Mouse (Mus musculus): ENCODE measurements at regions not wholly inside any gene's neighbourhood (a gene's known extent, or its start where the extent isn't known, plus 50 kb on each side); places are given as distances from the start of the nearest gene placed in this dataset.
A peak's percentile ranks its signal among the peaks of the same experiment; 100 is the strongest.

GRCm38 (mm10) chr6:89013690-89014061 is 111.6 kb downstream of the Tpra1 start:
- WGBS: 67% methylated on average over 8 of the region's 8 CpGs

GRCm38 (mm10) chr6:89024101-89024650 is 122.1 kb downstream of the Tpra1 start:
- Histone ChIP-seq H3K4me3 (ENCODE audit: low read depth, low read length) (no peak overlapping the region), H3K9ac (ENCODE audit: low read length) (no peak overlapping the region), H3K36me3 (ENCODE audit: control insufficient read depth, insufficient read depth, low read length) (no peaks in the 10 kb centered on the region), H3K9me3 (ENCODE audit: control insufficient read depth, low read length) (no peaks in the 10 kb centered on the region), H3K4me2 (ENCODE audit: low read length) (no peak overlapping the region), H3K27ac (ENCODE audit: low read depth) (no peak overlapping the region), H3K4me1 (replicated peaks; ENCODE audit: control insufficient read depth, insufficient read depth, low read length) (no peaks in the 10 kb centered on the region), H3K27me3 (replicated peaks; ENCODE audit: control insufficient read depth, insufficient read depth, low read length) (no peaks in the 10 kb centered on the region)
- ATAC-seq (replicated peaks; ENCODE audit: low FRiP score, low TSS enrichment, low read depth) (no peak), DNase-seq (ENCODE audit: low spot score) (no peak)
- 37% methylated on average over 11 of the region's 11 CpGs for WGBS

More at GRCm38 (mm10) chr6:89013690-89014061, 111.6 kb downstream of the Tpra1 start:
- ATAC-seq (replicated peaks; ENCODE audit: low FRiP score, low TSS enrichment, low read depth) (no peak), DNase-seq (ENCODE audit: low spot score) (no peak)
- no peaks in the 10 kb centered on the region for H3K9me3 ChIP-seq (ENCODE audit: control insufficient read depth, low read length)
- H3K27ac ChIP-seq (ENCODE audit: low read depth): no peak overlapping the region
- H3K9ac ChIP-seq (ENCODE audit: low read length): no peak overlapping the region
- no peaks in the 10 kb centered on the region for H3K27me3 ChIP-seq (replicated peaks; ENCODE audit: control insufficient read depth, insufficient read depth, low read length)
- H3K4me1 ChIP-seq (replicated peaks; ENCODE audit: control insufficient read depth, insufficient read depth, low read length): peaks cover under 1% of the 10 kb centered on the region; the same call in 1 of the 2 replicates
- no peaks in the 10 kb centered on the region for H3K36me3 ChIP-seq (ENCODE audit: control insufficient read depth, insufficient read depth, low read length)
- H3K4me3 ChIP-seq (ENCODE audit: low read depth, low read length): no peak overlapping the region
- no peak overlapping the region for H3K4me2 ChIP-seq (ENCODE audit: low read length)

- Histone ChIP-seq H3K4me1 (replicated peaks; ENCODE audit: control insufficient read depth, insufficient read depth, low read length) (no peaks in the 10 kb centered on the region; the same call in 1 of the 2 replicates), H3K9ac (ENCODE audit: low read length) (no peak overlapping the region), H3K36me3 (ENCODE audit: control insufficient read depth, insufficient read depth, low read length) (no peaks in the 10 kb centered on the region), H3K4me3 (ENCODE audit: low read depth, low read length) (no peak overlapping the region), H3K9me3 (ENCODE audit: control insufficient read depth, low read length) (no peaks in the 10 kb centered on the region), H3K4me2 (ENCODE audit: low read length) (no peak overlapping the region), H3K27me3 (replicated peaks; ENCODE audit: control insufficient read depth, insufficient read depth, low read length) (no peaks in the 10 kb centered on the region), H3K27ac (ENCODE audit: low read depth) (no peak overlapping the region)
- no peak for DNase-seq (ENCODE audit: low spot score)
- 43% methylated on average over 5 of the region's 5 CpGs for WGBS
- ATAC-seq (replicated peaks; ENCODE audit: low FRiP score, low TSS enrichment, low read depth): no peak
These were observed 131.6 kb downstream of the Tpra1 start for GRCm38 (mm10) chr6:89033433-89034298.

- no peak for ATAC-seq (replicated peaks; ENCODE audit: low FRiP score, low TSS enrichment, low read depth)
- H3K27me3 ChIP-seq (replicated peaks; ENCODE audit: control insufficient read depth, insufficient read depth, low read length): no peaks in the 10 kb centered on the region
These were observed 132.4 kb downstream of the Tpra1 start for GRCm38 (mm10) chr6:89034455-89034854.

GRCm38 (mm10) chr6:89035061-89035835 is 133.2 kb downstream of the Tpra1 start:
- no peaks in the 10 kb centered on the region for H3K27me3 ChIP-seq (replicated peaks; ENCODE audit: control insufficient read depth, insufficient read depth, low read length)
- whole genome bisulfite sequencing: 51% methylated on average over 13 of the region's 13 CpGs
- ATAC-seq (replicated peaks; ENCODE audit: low FRiP score, low TSS enrichment, low read depth): 0 out of 2 replicates have a peak, but pooled peaks have one; percentile 27
- DNase-seq (ENCODE audit: low spot score): no peak
- H3K4me2 ChIP-seq (ENCODE audit: low read length): no peak overlapping the region
- no peak overlapping the region for H3K4me3 ChIP-seq (ENCODE audit: low read depth, low read length)
- H3K4me1 ChIP-seq (replicated peaks; ENCODE audit: control insufficient read depth, insufficient read depth, low read length): no peaks in the 10 kb centered on the region; the same call in 1 of the 2 replicates
- H3K9me3 ChIP-seq (ENCODE audit: control insufficient read depth, low read length): no peaks in the 10 kb centered on the region
- H3K36me3 ChIP-seq (ENCODE audit: control insufficient read depth, insufficient read depth, low read length): no peaks in the 10 kb centered on the region
- no peak overlapping the region for H3K27ac ChIP-seq (ENCODE audit: low read depth)
- H3K9ac ChIP-seq (ENCODE audit: low read length): no peak overlapping the region

More at GRCm38 (mm10) chr6:89034455-89034854, 132.4 kb downstream of the Tpra1 start:
- WGBS: 39% methylated on average over 3 of the region's 3 CpGs
- no peak for DNase-seq (ENCODE audit: low spot score)
- Histone ChIP-seq H3K4me2 (ENCODE audit: low read length) (no peak overlapping the region), H3K9ac (ENCODE audit: low read length) (no peak overlapping the region), H3K27ac (ENCODE audit: low read depth) (no peak overlapping the region), H3K4me1 (replicated peaks; ENCODE audit: control insufficient read depth, insufficient read depth, low read length) (no peaks in the 10 kb centered on the region; the same call in 1 of the 2 replicates), H3K36me3 (ENCODE audit: control insufficient read depth, insufficient read depth, low read length) (no peaks in the 10 kb centered on the region), H3K4me3 (ENCODE audit: low read depth, low read length) (no peak overlapping the region), H3K9me3 (ENCODE audit: control insufficient read depth, low read length) (no peaks in the 10 kb centered on the region)

GRCm38 (mm10) chr6:89035836-89036156 is 133.7 kb downstream of the Tpra1 start:
- H3K36me3 ChIP-seq (ENCODE audit: control insufficient read depth, insufficient read depth, low read length): no peaks in the 10 kb centered on the region
- H3K4me2 ChIP-seq (ENCODE audit: low read length): no peak overlapping the region
- no peak for ATAC-seq (replicated peaks; ENCODE audit: low FRiP score, low TSS enrichment, low read depth)
- H3K4me3 ChIP-seq (ENCODE audit: low read depth, low read length): no peak overlapping the region
- 63% methylated on average over 4 of the region's 4 CpGs for WGBS
- no peak overlapping the region for H3K27ac ChIP-seq (ENCODE audit: low read depth)
- no peaks in the 10 kb centered on the region for H3K9me3 ChIP-seq (ENCODE audit: control insufficient read depth, low read length)
- no peaks in the 10 kb centered on the region; the same call in 1 of the 2 replicates for H3K4me1 ChIP-seq (replicated peaks; ENCODE audit: control insufficient read depth, insufficient read depth, low read length)
- DNase-seq (ENCODE audit: low spot score): no peak
- H3K9ac ChIP-seq (ENCODE audit: low read length): no peak overlapping the region
- H3K27me3 ChIP-seq (replicated peaks; ENCODE audit: control insufficient read depth, insufficient read depth, low read length): no peaks in the 10 kb centered on the region

- Histone ChIP-seq H3K36me3 (ENCODE audit: control insufficient read depth, insufficient read depth, low read length) (no peaks in the 10 kb centered on the region), H3K9ac (ENCODE audit: low read length) (no peak overlapping the region), H3K4me3 (ENCODE audit: low read depth, low read length) (no peak overlapping the region), H3K27ac (ENCODE audit: low read depth) (no peak overlapping the region), H3K27me3 (replicated peaks; ENCODE audit: control insufficient read depth, insufficient read depth, low read length) (no peaks in the 10 kb centered on the region), H3K4me1 (replicated peaks; ENCODE audit: control insufficient read depth, insufficient read depth, low read length) (no peaks in the 10 kb centered on the region; the same call in 1 of the 2 replicates), H3K4me2 (ENCODE audit: low read length) (no peak overlapping the region), H3K9me3 (ENCODE audit: control insufficient read depth, low read length) (no peaks in the 10 kb centered on the region)
- no peak for DNase-seq (ENCODE audit: low spot score)
- 10% methylated on average over 2 of the region's 2 CpGs for WGBS
- no peak for ATAC-seq (replicated peaks; ENCODE audit: low FRiP score, low TSS enrichment, low read depth)
These were observed 135.3 kb downstream of the Tpra1 start for GRCm38 (mm10) chr6:89037392-89037791.

GRCm38 (mm10) chr6:89037901-89038300 is 135.8 kb downstream of the Tpra1 start:
- no peaks in the 10 kb centered on the region for H3K27me3 ChIP-seq (replicated peaks; ENCODE audit: control insufficient read depth, insufficient read depth, low read length)
- H3K4me1 ChIP-seq (replicated peaks; ENCODE audit: control insufficient read depth, insufficient read depth, low read length): no peaks in the 10 kb centered on the region; the same call in 1 of the 2 replicates
- DNase-seq (ENCODE audit: low spot score): no peak
- no peak for ATAC-seq (replicated peaks; ENCODE audit: low FRiP score, low TSS enrichment, low read depth)
- H3K9ac ChIP-seq (ENCODE audit: low read length): no peak overlapping the region
- H3K9me3 ChIP-seq (ENCODE audit: control insufficient read depth, low read length): no peaks in the 10 kb centered on the region
- H3K27ac ChIP-seq (ENCODE audit: low read depth): no peak overlapping the region
- H3K4me3 ChIP-seq (ENCODE audit: low read depth, low read length): no peak overlapping the region
- H3K36me3 ChIP-seq (ENCODE audit: control insufficient read depth, insufficient read depth, low read length): no peaks in the 10 kb centered on the region
- 47% methylated on average over 7 of the region's 7 CpGs for WGBS
- no peak overlapping the region for H3K4me2 ChIP-seq (ENCODE audit: low read length)
